Comparison of ENCODE assay signal across 24 mouse cellular contexts in genomic region chr7:81564766-81565165, GRCm38 (mm10). TPM values are rescaled to one million over a fixed set of nuclear protein-coding genes. Genes with fewer than 3 reads are reported as not detected.
DNase-seq lines count a peak whose midpoint lies in the region; ATAC-seq and TF ChIP-seq lines count a peak whose summit lies in the region.
"Had no signal": no experiment of that assay in that cellular context is flagged by ENCODE, and none has a peak within 500 bp of the region (broad histone marks: within the 10 kb centered on the region; RNA-seq: fewer than 3 reads in every experiment).

No protein-coding gene starts in this region.

- H3K9ac ChIP-seq in heart, embryonic 12.5 days, result peak overlapping the region; percentile 65
- H3K9ac ChIP-seq in hindbrain, postnatal 0 days (replicated peaks; ENCODE audit: low read length), result no peak overlapping the region
- no peak overlapping the region for H3K9ac ChIP-seq in hindbrain, embryonic 16.5 days (ENCODE audit: low read depth, low read length)
- peak overlapping the region; percentile 79 for H3K9ac ChIP-seq in heart, embryonic 16.5 days (ENCODE audit: low read length)
- H3K9ac ChIP-seq: hindbrain, embryonic 14.5 days; intestine, embryonic 15.5 days; limb, embryonic 12.5 days; liver, embryonic 13.5 days; lung, embryonic 14.5 days; midbrain, embryonic 13.5 days; neural tube, embryonic 12.5 days had no signal

- peak overlapping the region; percentile 80 for H3K4me2 ChIP-seq in heart, embryonic 12.5 days
- no peak overlapping the region for H3K4me2 ChIP-seq in hindbrain, postnatal 0 days (ENCODE audit: low read depth, low read length)
- no peak overlapping the region for H3K4me2 ChIP-seq in hindbrain, embryonic 16.5 days (ENCODE audit: low read length)
- peak overlapping the region; percentile 61 for H3K4me2 ChIP-seq in heart, embryonic 16.5 days (ENCODE audit: low read depth, low read length)
- H3K4me2 ChIP-seq: hindbrain, embryonic 14.5 days; intestine, embryonic 15.5 days; limb, embryonic 12.5 days; liver, embryonic 13.5 days; lung, embryonic 14.5 days; midbrain, embryonic 13.5 days; neural tube, embryonic 12.5 days had no signal

- H3K27ac ChIP-seq in heart, embryonic 12.5 days (ENCODE audit: poor library complexity, severe bottlenecking), result peak overlapping the region; percentile 62
- H3K27ac ChIP-seq in hindbrain, postnatal 0 days, result peak overlapping the region; percentile 51; the same call in 1 of the 2 replicates
- no peak overlapping the region for H3K27ac ChIP-seq in hindbrain, embryonic 16.5 days (ENCODE audit: low read depth, low read length)
- no peak overlapping the region for H3K27ac ChIP-seq in embryonic facial prominence, embryonic 10.5 days (replicated peaks)
- peak overlapping the region; percentile 97 for H3K27ac ChIP-seq in heart, embryonic 16.5 days (ENCODE audit: low read length)
- H3K27ac ChIP-seq: forebrain, embryonic 10.5 days; hindbrain, embryonic 14.5 days; intestine, embryonic 15.5 days; liver, embryonic 13.5 days; midbrain, embryonic 13.5 days; neural tube, embryonic 12.5 days had no signal

- DNase-seq in heart, postnatal 25 days (ENCODE audit: low spot score), result no peak
- no peak for DNase-seq in hindbrain, postnatal 0 days (ENCODE audit: low spot score)
- DNase-seq in embryonic facial prominence, embryonic 10.5 days (ENCODE audit: low spot score), result peak; percentile 2
- no peak for DNase-seq in urinary bladder, adult 2 months (ENCODE audit: low spot score)
- DNase-seq: adrenal gland, adult 8-10 months; gastrocnemius, postnatal 14 days; kidney, adult 8-10 months; kidney, postnatal 10 days; liver, embryonic 13.5 days; lung, embryonic 14.5 days; spleen, adult 18-20 months; thymus, postnatal 14 days had no signal

- 0 out of 2 replicates have a peak, but pooled peaks cover 1% of the 10 kb centered on the region for H3K36me3 ChIP-seq in heart, embryonic 12.5 days
- H3K36me3 ChIP-seq in hindbrain, postnatal 0 days (ENCODE audit: insufficient read depth, low read length), result no peaks in the 10 kb centered on the region
- no peaks in the 10 kb centered on the region for H3K36me3 ChIP-seq in hindbrain, embryonic 16.5 days (ENCODE audit: control insufficient read depth, insufficient read depth, low read length)
- H3K36me3 ChIP-seq in embryonic facial prominence, embryonic 10.5 days (replicated peaks), result no peaks in the 10 kb centered on the region
- H3K36me3 ChIP-seq in heart, embryonic 16.5 days (ENCODE audit: control insufficient read depth, insufficient read depth), result no peaks in the 10 kb centered on the region
- H3K36me3 ChIP-seq: forebrain, embryonic 10.5 days; intestine, embryonic 15.5 days; limb, embryonic 12.5 days; liver, embryonic 13.5 days; midbrain, embryonic 13.5 days; neural tube, embryonic 12.5 days had no signal

- 72% methylated on average over 7 of the region's 7 CpGs for WGBS in heart, embryonic 12.5 days
- 76% methylated on average over 7 of the region's 7 CpGs for WGBS in hindbrain, postnatal 0 days
- 77% methylated on average over 7 of the region's 7 CpGs for WGBS in hindbrain, embryonic 16.5 days
- 76% methylated on average over 7 of the region's 7 CpGs for WGBS in embryonic facial prominence, embryonic 10.5 days
- 51% methylated on average over 7 of the region's 7 CpGs for WGBS in heart, embryonic 16.5 days

- H3K9me3 ChIP-seq in heart, embryonic 12.5 days (replicated peaks), result no peaks in the 10 kb centered on the region
- H3K9me3 ChIP-seq in hindbrain, postnatal 0 days (ENCODE audit: low read length), result no peaks in the 10 kb centered on the region
- no peaks in the 10 kb centered on the region for H3K9me3 ChIP-seq in hindbrain, embryonic 16.5 days (ENCODE audit: control insufficient read depth, low read length)
- H3K9me3 ChIP-seq in embryonic facial prominence, embryonic 10.5 days, result no peaks in the 10 kb centered on the region
- H3K9me3 ChIP-seq in heart, embryonic 16.5 days (replicated peaks; ENCODE audit: control insufficient read depth, low read length), result no peaks in the 10 kb centered on the region
- H3K9me3 ChIP-seq: forebrain, embryonic 10.5 days; intestine, embryonic 15.5 days; limb, embryonic 12.5 days; liver, embryonic 13.5 days; midbrain, embryonic 13.5 days; neural tube, embryonic 12.5 days had no signal

- no peaks in the 10 kb centered on the region for H3K27me3 ChIP-seq in heart, embryonic 12.5 days (replicated peaks)
- no peaks in the 10 kb centered on the region for H3K27me3 ChIP-seq in hindbrain, postnatal 0 days (ENCODE audit: insufficient read depth, low read length)
- no peaks in the 10 kb centered on the region for H3K27me3 ChIP-seq in hindbrain, embryonic 16.5 days (replicated peaks; ENCODE audit: control insufficient read depth, insufficient read depth, low read length)
- H3K27me3 ChIP-seq in embryonic facial prominence, embryonic 10.5 days (replicated peaks; ENCODE audit: low read depth, poor library complexity, severe bottlenecking), result no peaks in the 10 kb centered on the region
- H3K27me3 ChIP-seq in heart, embryonic 16.5 days (ENCODE audit: control insufficient read depth, insufficient read depth, low read length), result no peaks in the 10 kb centered on the region
- H3K27me3 ChIP-seq: intestine, embryonic 15.5 days; limb, embryonic 12.5 days; liver, embryonic 13.5 days; midbrain, embryonic 13.5 days; neural tube, embryonic 12.5 days had no signal

- no peak for ATAC-seq in heart, embryonic 12.5 days (ENCODE audit: insufficient number of reproducible peaks, low FRiP score)
- ATAC-seq in hindbrain, postnatal 0 days, result no peak
- no peak for ATAC-seq in hindbrain, embryonic 16.5 days
- ATAC-seq in heart, embryonic 16.5 days (replicated peaks; ENCODE audit: extremely low read depth, insufficient read depth, low FRiP score), result no peak
- ATAC-seq: activated CD4-positive, CD25-positive, alpha-beta regulatory T cell, adult 4 months; intestine, embryonic 15.5 days; midbrain, embryonic 13.5 days had no signal

- H3K4me1 ChIP-seq in heart, embryonic 12.5 days (replicated peaks), result peaks cover 51% of the 10 kb centered on the region
- no peaks in the 10 kb centered on the region for H3K4me1 ChIP-seq in hindbrain, postnatal 0 days (ENCODE audit: insufficient read depth, low read length)
- no peaks in the 10 kb centered on the region for H3K4me1 ChIP-seq in hindbrain, embryonic 16.5 days (ENCODE audit: control insufficient read depth, insufficient read depth, low read depth, low read length)
- peaks cover 15% of the 10 kb centered on the region; the same call in 1 of the 2 replicates for H3K4me1 ChIP-seq in embryonic facial prominence, embryonic 10.5 days
- peaks cover 34% of the 10 kb centered on the region for H3K4me1 ChIP-seq in heart, embryonic 16.5 days (ENCODE audit: control insufficient read depth, insufficient read depth, low read length)
- H3K4me1 ChIP-seq: forebrain, embryonic 10.5 days; intestine, embryonic 15.5 days; neural tube, embryonic 12.5 days had no signal

- intact Hi-C loops in heart, postnatal 25 days (cut with DNase I), result loop anchor here (10.0 kb wide), 2 partner anchors 170 to 220 kb away; partner anchors contain the start of gene Rps17

- peak overlapping the region; percentile 49 for H3K4me3 ChIP-seq in heart, embryonic 12.5 days
- no peak overlapping the region for H3K4me3 ChIP-seq in hindbrain, postnatal 0 days (ENCODE audit: low read length)
- no peak overlapping the region for H3K4me3 ChIP-seq in hindbrain, embryonic 16.5 days (ENCODE audit: low read length)
- no peak overlapping the region for H3K4me3 ChIP-seq in embryonic facial prominence, embryonic 10.5 days
- peak overlapping the region; percentile 57 for H3K4me3 ChIP-seq in heart, embryonic 16.5 days (ENCODE audit: low read length)
- H3K4me3 ChIP-seq: forebrain, embryonic 10.5 days; intestine, embryonic 15.5 days; limb, embryonic 12.5 days; liver, embryonic 13.5 days; midbrain, embryonic 13.5 days; neural tube, embryonic 12.5 days had no signal

- TF ChIP-seq CTCF in hindbrain, postnatal 0 days (IDR thresholded peaks at IDR 0.05; ENCODE audit: low read depth), result no peak

RNA-seq across cellular contexts. Expression of gene Fsd2, which starts 2.0 kb away (rescaled TPM):
- polyA plus RNA-seq in heart, embryonic 12.5 days (2016; fragmentation: Nextera tagmentation; extraction: Ambion mirVana), result 65.0 and 65.8 TPM in 2 replicates
- total RNA-seq in heart, postnatal 25 days (2021), result 100 to 1,000 TPM; 300 to 302 TPM
- total RNA-seq in hindbrain, postnatal 0 days (2014; rRNA removed), result 0.18 and 0.31 TPM in 2 replicates
- 0.05 and 0.08 TPM in 2 replicates for polyA plus RNA-seq in hindbrain, postnatal 0 days (2015; fragmentation: Nextera tagmentation; extraction: Ambion mirVana)
- 0.15 and 0.57 TPM in 2 replicates for polyA plus RNA-seq in hindbrain, embryonic 16.5 days (2015; fragmentation: Nextera tagmentation; extraction: Ambion mirVana)
- 0.04 TPM in 1 of 2 replicates, not detected in the other for polyA plus RNA-seq in embryonic facial prominence, embryonic 10.5 days (2016; fragmentation: Nextera tagmentation; extraction: Ambion mirVana)
- polyA plus RNA-seq in heart, embryonic 16.5 days (2015; fragmentation: Nextera tagmentation; extraction: Ambion mirVana), result 76.3 and 83.4 TPM in 2 replicates
- polyA plus RNA-seq in urinary bladder, adult 2 months (2012; rRNA removed), result 0.29 and 0.33 TPM in 2 replicates
- total RNA-seq: MEL had no signal
- polyA plus RNA-seq: C2C12 had no signal

RNA-seq across cellular contexts. Expression of gene Whamm, which starts 6.3 kb away (rescaled TPM):
- 6.9 and 7.6 TPM in 2 replicates for polyA plus RNA-seq in heart, embryonic 12.5 days (2016; fragmentation: Nextera tagmentation; extraction: Ambion mirVana)
- total RNA-seq in heart, postnatal 25 days (2021), result 1 to 10 TPM; 8.2 to 9.4 TPM
- total RNA-seq in hindbrain, postnatal 0 days (2014; rRNA removed), result 5.1 and 6.2 TPM in 2 replicates
- 6.9 and 7.0 TPM in 2 replicates for polyA plus RNA-seq in hindbrain, postnatal 0 days (2015; fragmentation: Nextera tagmentation; extraction: Ambion mirVana)
- polyA plus RNA-seq in hindbrain, embryonic 16.5 days (2015; fragmentation: Nextera tagmentation; extraction: Ambion mirVana), result 2.0 and 6.0 TPM in 2 replicates
- polyA plus RNA-seq in embryonic facial prominence, embryonic 10.5 days (2016; fragmentation: Nextera tagmentation; extraction: Ambion mirVana), result 2.4 and 3.4 TPM in 2 replicates
- polyA plus RNA-seq in heart, embryonic 16.5 days (2015; fragmentation: Nextera tagmentation; extraction: Ambion mirVana), result 3.9 and 4.2 TPM in 2 replicates
- polyA plus RNA-seq in urinary bladder, adult 2 months (2012; rRNA removed), result 18.0 and 19.4 TPM in 2 replicates

Comparison
In these comparisons a context has a peak if more than half of its experiments do, and no peak if none do; other contexts are left out.
1. H3K27ac ChIP-seq: peak in heart, embryonic 12.5 days (single experiment), hindbrain, postnatal 0 days (single experiment) and heart, embryonic 16.5 days (single experiment); none in hindbrain, embryonic 16.5 days (single experiment) and embryonic facial prominence, embryonic 10.5 days (single experiment).
2. H3K4me2 ChIP-seq: peak in heart, embryonic 12.5 days (single experiment) and heart, embryonic 16.5 days (single experiment); none in hindbrain, postnatal 0 days (single experiment) and hindbrain, embryonic 16.5 days (single experiment).
3. H3K4me3 ChIP-seq: peak in heart, embryonic 12.5 days (single experiment) and heart, embryonic 16.5 days (single experiment); none in hindbrain, postnatal 0 days (single experiment), hindbrain, embryonic 16.5 days (single experiment) and embryonic facial prominence, embryonic 10.5 days (single experiment).
4. H3K9ac ChIP-seq: peak in heart, embryonic 12.5 days (single experiment) and heart, embryonic 16.5 days (single experiment); none in hindbrain, postnatal 0 days (single experiment) and hindbrain, embryonic 16.5 days (single experiment).
5. RNA of gene Fsd2, which starts 2.0 kb away (polyA plus RNA-seq): 76.3 to 83.4 TPM in heart, embryonic 16.5 days and 65.0 to 65.8 TPM in heart, embryonic 12.5 days; 0.29 to 0.33 TPM in urinary bladder, adult 2 months, 0.15 to 0.57 TPM in hindbrain, embryonic 16.5 days, 0.05 to 0.08 TPM in hindbrain, postnatal 0 days and 0.04 TPM in embryonic facial prominence, embryonic 10.5 days; every median in the first group is over 10 times any median in the second.